Mouse (Mus musculus): Measurements from ENCODE around the gene Tmtc2. TPM values are rescaled to one million over a fixed set of nuclear protein-coding genes. Genes with fewer than 3 reads are reported as not detected.

Tmtc2 gene
- polyA plus RNA-seq, 1 experiment from 2014 or later, result 7.0 TPM

DNA sequence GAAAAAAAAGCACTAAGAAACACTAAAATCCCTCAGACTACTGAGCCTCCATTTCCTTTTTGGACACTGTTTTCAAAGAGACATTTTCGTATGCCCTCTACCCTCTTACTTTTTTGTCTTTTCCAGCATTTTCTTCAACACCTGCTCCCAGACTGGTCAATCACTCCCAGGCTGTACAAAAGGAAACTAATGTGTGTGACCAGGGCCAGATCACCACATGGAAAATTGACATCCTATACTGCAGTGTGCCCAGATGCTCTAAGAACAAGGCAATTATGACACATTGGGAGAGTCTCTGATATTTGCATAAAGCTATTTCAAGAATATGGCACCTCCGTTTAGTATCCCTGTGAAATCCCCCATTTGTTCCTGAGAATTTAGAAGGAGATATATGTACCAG is 127.1 kb downstream of the Tmtc2 start:
- ATAC-seq (ENCODE audit: insufficient number of reproducible peaks, low FRiP score), result no peak
- H3K9ac ChIP-seq, result no peak overlapping the region

DNA sequence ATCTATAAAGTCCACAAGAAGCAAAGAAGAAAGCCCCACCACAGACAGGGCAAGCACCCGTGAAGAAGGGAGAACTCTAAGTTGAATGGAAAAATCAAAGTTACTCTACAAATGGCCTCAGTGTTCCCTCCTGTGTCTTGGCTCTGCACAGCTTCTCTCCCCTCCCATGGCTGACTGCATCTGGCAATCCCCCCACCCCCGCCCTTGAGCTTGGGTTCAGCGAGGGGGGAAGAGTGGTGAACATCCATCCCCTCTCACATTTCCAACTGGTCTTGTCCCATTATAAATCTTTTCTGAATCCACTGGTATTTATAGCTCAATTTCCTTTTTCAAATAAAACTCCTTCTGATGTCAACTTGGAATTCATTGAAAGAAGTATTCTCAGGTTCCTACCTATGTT is 129.9 kb downstream of the Tmtc2 start:
- 79% methylated on average over 3 of the region's 3 CpGs for WGBS

More for the DNA sequence above, 127.1 kb downstream of the Tmtc2 start:
- no peak overlapping the region for H3K4me2 ChIP-seq
- no peak overlapping the region for H3K27ac ChIP-seq (ENCODE audit: poor library complexity, severe bottlenecking)
- no peaks in the 10 kb centered on the region for H3K36me3 ChIP-seq
- no peaks in the 10 kb centered on the region for H3K9me3 ChIP-seq (replicated peaks)
- WGBS, result 88% methylated on average over 2 of the region's 2 CpGs
- no peak overlapping the region for H3K4me3 ChIP-seq
- H3K27me3 ChIP-seq (replicated peaks), result no peaks in the 10 kb centered on the region
- H3K4me1 ChIP-seq (replicated peaks), result no peaks in the 10 kb centered on the region

DNA sequence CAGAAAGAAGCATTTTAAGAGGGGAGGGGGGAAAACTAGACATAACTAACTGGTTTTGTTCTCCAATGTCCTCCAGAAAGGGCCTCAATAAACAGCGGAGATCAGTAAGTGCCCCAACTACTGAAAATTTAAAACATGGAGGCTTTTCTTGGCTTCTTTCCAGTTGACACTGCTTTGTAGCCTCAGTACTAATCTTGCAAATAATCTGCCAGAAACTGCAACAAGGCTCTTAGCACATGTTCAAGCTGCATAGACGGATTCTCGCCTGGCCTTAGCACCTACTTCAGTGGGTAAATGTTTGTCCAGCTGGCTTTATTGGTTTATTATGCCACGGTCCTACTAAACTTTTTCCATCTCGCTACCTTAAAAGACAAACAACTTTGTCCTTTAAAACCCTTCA is 139.4 kb downstream of the Tmtc2 start:
- WGBS, result 75% methylated on average over 5 of the region's 5 CpGs
- peaks cover 13% of the 10 kb centered on the region for H3K4me1 ChIP-seq (replicated peaks)
- H3K27me3 ChIP-seq (replicated peaks), result no peaks in the 10 kb centered on the region
- no peak overlapping the region for H3K4me3 ChIP-seq
- no peak overlapping the region for H3K27ac ChIP-seq (ENCODE audit: poor library complexity, severe bottlenecking)
- H3K9ac ChIP-seq, result no peak overlapping the region
- H3K9me3 ChIP-seq (replicated peaks), result no peaks in the 10 kb centered on the region
- H3K36me3 ChIP-seq, result no peaks in the 10 kb centered on the region
- no peak overlapping the region for H3K4me2 ChIP-seq
- ATAC-seq (ENCODE audit: insufficient number of reproducible peaks, low FRiP score), result no peak

More for the DNA sequence above, 129.9 kb downstream of the Tmtc2 start:
- no peaks in the 10 kb centered on the region for H3K36me3 ChIP-seq
- H3K9me3 ChIP-seq (replicated peaks), result no peaks in the 10 kb centered on the region
- H3K27ac ChIP-seq (ENCODE audit: poor library complexity, severe bottlenecking), result no peak overlapping the region
- H3K4me3 ChIP-seq, result no peak overlapping the region
- H3K27me3 ChIP-seq (replicated peaks), result no peaks in the 10 kb centered on the region
- H3K4me2 ChIP-seq, result no peak overlapping the region
- no peak for ATAC-seq (ENCODE audit: insufficient number of reproducible peaks, low FRiP score)
- H3K4me1 ChIP-seq (replicated peaks), result no peaks in the 10 kb centered on the region
- no peak overlapping the region for H3K9ac ChIP-seq

DNA sequence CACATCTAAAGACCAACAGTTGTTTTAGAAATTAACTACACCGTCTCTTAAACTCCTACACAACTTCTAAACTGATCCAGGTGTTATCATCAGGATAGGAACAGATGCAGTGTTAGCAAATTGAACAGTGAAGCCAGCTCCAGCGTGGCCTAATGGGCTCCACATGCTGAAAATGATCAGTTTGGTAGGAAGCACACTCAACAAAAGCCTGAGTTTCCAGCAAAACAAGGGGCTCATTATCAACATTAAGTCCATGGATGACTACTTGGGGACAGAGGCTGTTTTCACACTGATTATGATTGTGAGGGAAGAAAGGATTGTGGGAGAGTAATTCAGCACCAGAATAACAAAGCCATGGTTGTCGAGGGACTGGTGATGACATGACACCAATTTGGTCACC is 143.4 kb downstream of the Tmtc2 start:
- H3K4me3 ChIP-seq, result no peak overlapping the region
- no peaks in the 10 kb centered on the region for H3K9me3 ChIP-seq (replicated peaks)
- no peak overlapping the region for H3K27ac ChIP-seq (ENCODE audit: poor library complexity, severe bottlenecking)
- H3K4me1 ChIP-seq (replicated peaks), result peaks cover 10% of the 10 kb centered on the region
- no peaks in the 10 kb centered on the region for H3K27me3 ChIP-seq (replicated peaks)
- H3K4me2 ChIP-seq, result no peak overlapping the region
- H3K9ac ChIP-seq, result no peak overlapping the region
- H3K36me3 ChIP-seq, result no peaks in the 10 kb centered on the region
- ATAC-seq (ENCODE audit: insufficient number of reproducible peaks, low FRiP score), result no peak
- WGBS, result 48% methylated on average over 3 of the region's 3 CpGs

DNA sequence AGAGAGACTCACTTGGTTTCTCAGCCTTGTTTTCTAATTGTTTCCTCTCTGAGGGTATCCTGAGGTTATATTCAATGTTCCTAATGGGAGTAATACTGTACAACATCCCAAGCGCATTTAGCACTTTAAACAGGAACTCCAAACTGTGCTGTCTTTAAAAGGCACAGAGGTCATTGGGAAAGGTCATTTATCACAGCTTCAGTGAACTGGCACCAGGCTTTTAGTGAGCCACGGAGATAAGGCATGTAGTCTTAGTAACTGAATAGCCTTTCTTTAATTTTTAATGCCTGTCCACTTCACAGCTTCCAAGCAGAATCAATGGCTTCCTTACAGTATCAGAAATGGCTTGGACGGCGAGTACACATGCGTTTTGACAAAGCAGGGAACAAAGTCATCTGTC is 144.0 kb downstream of the Tmtc2 start:
- Histone ChIP-seq H3K36me3 (no peaks in the 10 kb centered on the region), H3K9ac (no peak overlapping the region), H3K27me3 (replicated peaks) (no peaks in the 10 kb centered on the region), H3K4me3 (no peak overlapping the region), H3K4me1 (replicated peaks) (peaks cover 10% of the 10 kb centered on the region), H3K9me3 (replicated peaks) (no peaks in the 10 kb centered on the region), H3K27ac (ENCODE audit: poor library complexity, severe bottlenecking) (no peak overlapping the region), H3K4me2 (no peak overlapping the region)
- 21% methylated on average over 5 of the region's 5 CpGs for WGBS
- no peak for ATAC-seq (ENCODE audit: insufficient number of reproducible peaks, low FRiP score)

DNA sequence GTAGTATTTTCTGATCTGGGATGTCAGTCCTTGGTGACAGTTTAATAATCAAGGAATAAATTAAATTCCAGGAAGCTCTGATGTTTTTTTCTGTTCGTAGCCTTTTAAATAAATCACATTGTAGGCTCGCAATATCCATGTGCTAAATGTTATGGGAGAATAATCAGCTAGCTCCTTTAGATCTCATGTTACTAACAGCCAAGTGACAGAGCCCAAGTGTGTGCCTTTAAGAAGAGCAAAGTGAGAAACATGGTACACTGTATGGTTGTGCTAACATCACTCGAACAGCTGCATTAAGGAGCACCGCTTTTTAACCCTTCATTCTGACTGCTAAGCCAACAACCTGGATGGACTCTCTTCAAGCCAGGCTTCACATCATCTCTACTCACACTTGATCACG is 146.2 kb downstream of the Tmtc2 start:
- Histone ChIP-seq H3K4me2 (no peak overlapping the region), H3K9ac (no peak overlapping the region), H3K27ac (ENCODE audit: poor library complexity, severe bottlenecking) (no peak overlapping the region)

DNA sequence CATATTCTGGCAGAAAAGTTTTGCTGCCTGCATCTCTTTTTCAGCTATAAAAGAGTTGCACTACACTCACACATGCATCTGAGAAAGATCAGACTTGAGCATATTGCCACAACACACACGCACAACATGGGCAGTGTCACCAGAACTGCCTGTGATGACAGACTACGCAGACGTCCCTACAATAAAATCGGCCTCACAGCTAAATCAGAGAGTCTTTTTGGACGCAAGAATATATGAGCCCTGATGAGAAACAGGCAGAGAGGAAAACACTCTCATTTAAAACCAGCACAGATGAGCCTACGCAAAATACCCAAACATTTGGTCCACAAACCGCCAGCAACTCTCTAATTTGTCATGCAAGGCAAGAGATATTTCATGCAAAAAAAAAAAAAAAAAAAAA is 146.6 kb downstream of the Tmtc2 start:
- H3K4me2 ChIP-seq, result no peak overlapping the region
- H3K9ac ChIP-seq, result no peak overlapping the region
- ATAC-seq (ENCODE audit: insufficient number of reproducible peaks, low FRiP score), result no peak
- H3K9me3 ChIP-seq (replicated peaks), result no peaks in the 10 kb centered on the region
- no peak overlapping the region for H3K4me3 ChIP-seq
- no peaks in the 10 kb centered on the region for H3K36me3 ChIP-seq
- H3K27ac ChIP-seq (ENCODE audit: poor library complexity, severe bottlenecking), result no peak overlapping the region
- H3K27me3 ChIP-seq (replicated peaks), result no peaks in the 10 kb centered on the region
- 85% methylated on average over 7 of the region's 7 CpGs for WGBS
- peaks cover 10% of the 10 kb centered on the region for H3K4me1 ChIP-seq (replicated peaks)

More for the DNA sequence above, 146.2 kb downstream of the Tmtc2 start:
- H3K9me3 ChIP-seq (replicated peaks), result no peaks in the 10 kb centered on the region
- no peak for ATAC-seq (ENCODE audit: insufficient number of reproducible peaks, low FRiP score)
- no peak overlapping the region for H3K4me3 ChIP-seq
- 77% methylated on average over 5 of the region's 5 CpGs for WGBS
- H3K4me1 ChIP-seq (replicated peaks), result peaks cover 10% of the 10 kb centered on the region
- no peaks in the 10 kb centered on the region for H3K36me3 ChIP-seq
- H3K27me3 ChIP-seq (replicated peaks), result no peaks in the 10 kb centered on the region

DNA sequence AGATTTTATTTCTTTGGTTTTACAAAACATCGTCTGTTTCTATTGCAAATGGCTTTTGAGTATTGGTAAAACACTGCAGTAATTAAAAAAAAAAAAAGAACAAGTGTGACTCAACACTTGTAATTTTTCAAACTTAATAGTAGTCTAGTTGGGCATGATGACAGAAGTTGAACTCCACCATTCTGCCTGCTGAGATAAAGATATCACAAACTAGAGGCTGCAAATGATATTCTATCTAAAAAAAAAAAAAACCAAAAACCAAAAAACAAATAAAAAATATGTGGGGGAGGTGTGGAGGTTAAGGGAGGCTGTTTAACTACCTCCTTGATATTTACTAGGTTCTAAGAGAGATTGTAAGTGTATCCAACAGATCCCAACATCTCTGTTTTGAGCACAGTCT is 149.2 kb downstream of the Tmtc2 start:
- ATAC-seq (ENCODE audit: insufficient number of reproducible peaks, low FRiP score), result no peak
- 78% methylated on average over 1 of the region's 1 CpGs for WGBS

DNA sequence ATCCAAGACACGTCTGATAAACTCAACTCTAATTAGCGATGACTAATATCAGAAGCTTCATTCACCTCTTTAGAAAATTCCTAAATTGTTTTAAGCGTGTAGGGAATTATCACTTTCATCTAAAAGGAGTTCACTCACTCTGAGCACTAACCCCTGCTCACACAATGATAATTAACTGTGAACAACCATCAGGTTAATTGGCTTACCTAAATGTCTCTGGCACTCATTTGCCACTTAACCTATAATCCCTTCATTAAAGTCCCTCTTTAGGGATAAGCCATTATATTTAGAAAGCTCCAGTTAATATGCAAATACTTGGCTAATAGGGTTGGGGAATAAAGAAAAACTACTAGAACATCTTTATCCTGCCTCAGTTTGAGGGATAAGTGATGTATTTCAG is 151.1 kb downstream of the Tmtc2 start:
- H3K4me1 ChIP-seq (replicated peaks), result 0 out of 2 replicates have a peak, but pooled peaks cover 2% of the 10 kb centered on the region
- no peaks in the 10 kb centered on the region for H3K27me3 ChIP-seq (replicated peaks)
- 71% methylated on average over 3 of the region's 3 CpGs for WGBS
- no peak overlapping the region for H3K27ac ChIP-seq (ENCODE audit: poor library complexity, severe bottlenecking)
- H3K9me3 ChIP-seq (replicated peaks), result no peaks in the 10 kb centered on the region
- H3K4me2 ChIP-seq, result no peak overlapping the region
- H3K4me3 ChIP-seq, result no peak overlapping the region
- no peak for ATAC-seq (ENCODE audit: insufficient number of reproducible peaks, low FRiP score)
- no peak overlapping the region for H3K9ac ChIP-seq
- H3K36me3 ChIP-seq, result no peaks in the 10 kb centered on the region; the same call in 1 of the 2 replicates

More for the DNA sequence above, 149.2 kb downstream of the Tmtc2 start:
- H3K4me1 ChIP-seq (replicated peaks), result no peaks in the 10 kb centered on the region
- no peaks in the 10 kb centered on the region for H3K9me3 ChIP-seq (replicated peaks)
- H3K27me3 ChIP-seq (replicated peaks), result no peaks in the 10 kb centered on the region
- no peak overlapping the region for H3K9ac ChIP-seq
- no peak overlapping the region for H3K4me3 ChIP-seq
- H3K27ac ChIP-seq (ENCODE audit: poor library complexity, severe bottlenecking), result no peak overlapping the region
- H3K36me3 ChIP-seq, result no peaks in the 10 kb centered on the region; the same call in 1 of the 2 replicates
- no peak overlapping the region for H3K4me2 ChIP-seq

DNA sequence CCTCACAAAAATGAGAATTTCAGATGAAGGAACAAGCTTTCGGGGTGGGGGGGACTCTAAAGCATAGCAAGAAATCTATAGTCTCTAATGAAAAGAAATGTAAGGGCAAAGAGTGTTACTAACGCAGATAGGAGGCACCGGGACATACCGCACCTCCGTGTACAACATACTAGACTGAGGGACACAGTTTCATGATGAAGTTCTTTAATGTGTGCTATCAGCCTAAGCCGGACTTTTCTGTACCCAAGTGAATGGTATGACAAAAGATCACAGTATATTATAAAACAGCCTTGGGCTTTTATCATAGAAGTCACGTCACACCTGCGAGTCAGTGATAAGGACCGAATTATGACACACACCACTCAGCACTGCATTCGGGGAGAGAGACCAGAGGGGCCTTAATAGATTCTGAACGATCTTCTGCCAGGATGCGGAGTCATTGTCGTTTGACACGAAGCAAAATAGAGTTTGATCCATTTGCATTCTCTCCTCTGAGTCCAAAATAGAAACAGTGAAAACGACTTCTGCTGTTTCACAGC is 156.3 kb downstream of the Tmtc2 start:
- ATAC-seq (ENCODE audit: insufficient number of reproducible peaks, low FRiP score), result peak; percentile 53; the same call in 1 of the 2 replicates
- H3K27me3 ChIP-seq (replicated peaks), result no peaks in the 10 kb centered on the region
- peak overlapping the region; percentile 36 for H3K4me2 ChIP-seq
- H3K27ac ChIP-seq (ENCODE audit: poor library complexity, severe bottlenecking), result no peak overlapping the region
- H3K4me1 ChIP-seq (replicated peaks), result 0 out of 2 replicates have a peak, but pooled peaks cover 4% of the 10 kb centered on the region
- peaks cover 6% of the 10 kb centered on the region for H3K36me3 ChIP-seq
- 52% methylated on average over 15 of the region's 15 CpGs for WGBS
- H3K9me3 ChIP-seq (replicated peaks), result no peaks in the 10 kb centered on the region
- H3K4me3 ChIP-seq, result no peak overlapping the region
- H3K9ac ChIP-seq, result no peak overlapping the region

DNA sequence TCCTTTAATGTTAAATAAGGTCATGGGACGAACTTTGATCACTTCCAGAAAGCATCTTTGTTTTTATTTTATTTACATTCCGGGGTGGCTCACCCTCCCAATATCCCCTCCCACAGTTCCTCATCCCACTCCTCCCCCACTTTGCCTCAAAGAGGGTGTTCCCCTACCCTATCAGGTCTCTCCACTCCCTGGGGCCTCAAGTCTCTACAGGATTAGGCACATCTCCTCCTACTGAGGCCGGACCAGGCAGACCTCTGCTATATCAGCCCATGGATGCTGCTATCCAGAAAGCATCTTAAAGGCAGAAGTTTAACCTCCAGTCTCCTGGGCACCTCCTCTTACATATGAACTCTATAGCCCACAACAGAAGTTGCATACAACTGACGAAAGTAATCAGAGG is 157.7 kb downstream of the Tmtc2 start:
- 77% methylated on average over 4 of the region's 4 CpGs for WGBS
- H3K4me3 ChIP-seq, result no peak overlapping the region
- ATAC-seq (ENCODE audit: insufficient number of reproducible peaks, low FRiP score), result 0 out of 2 replicates have a peak, but pooled peaks have one; percentile 55

More for the DNA sequence above, 157.7 kb downstream of the Tmtc2 start:
- Histone ChIP-seq H3K36me3 (peaks cover 11% of the 10 kb centered on the region), H3K9ac (no peak overlapping the region), H3K27me3 (replicated peaks) (no peaks in the 10 kb centered on the region), H3K4me2 (no peak overlapping the region), H3K27ac (ENCODE audit: poor library complexity, severe bottlenecking) (no peak overlapping the region), H3K9me3 (replicated peaks) (no peaks in the 10 kb centered on the region), H3K4me1 (replicated peaks) (0 out of 2 replicates have a peak, but pooled peaks cover 4% of the 10 kb centered on the region)

All from heart, embryonic 12.5 days (tissue).